Mouse (Mus musculus) heart, postnatal 0 days (tissue): ENCODE results near the gene Gm28036. TPM values are rescaled to one million over a fixed set of nuclear protein-coding genes. Genes with fewer than 3 reads are reported as not detected.

Experiments
- ATAC-seq: fragments of 200-750 bp; cut with Nextera tagmentation; 2 replicates; pipeline ENCODE4 v1.8.0; 2017; ENCODE audit warnings: low read depth, moderate number of reproducible peaks, moderate library complexity; ENCODE audit not compliant: insufficient read depth
- DNase-seq: peaks from one replicate; pipeline ENCODE4 v3.0.0-alpha.2; 2016; ENCODE audit warnings: low spot score
- H3K27ac ChIP-seq: fragments of 300-500 bp; sonication (generic); 2 replicates; pipeline ENCODE4 v1.5.1; 2014; ENCODE audit warnings: low read depth, mild to moderate bottlenecking
- H3K27me3 ChIP-seq: fragments of 300-500 bp; sonication (generic); 2 replicates; pipeline ENCODE4 v1.6.1; 2014; ENCODE audit warnings: low read length, mixed read lengths; ENCODE audit not compliant: control insufficient read depth, insufficient read depth
- H3K36me3 ChIP-seq: fragments of 300-500 bp; sonication (generic); replicated peaks from 2 replicates; pipeline ENCODE4 v1.6.1; 2014; ENCODE audit warnings: low read length, mixed read lengths; ENCODE audit not compliant: control insufficient read depth, insufficient read depth
- H3K4me1 ChIP-seq: fragments of 300-500 bp; sonication (generic); 2 replicates; pipeline ENCODE4 v1.6.1; 2014; ENCODE audit warnings: antibody characterized with exemption; ENCODE audit not compliant: control insufficient read depth, insufficient read depth
- H3K4me2 ChIP-seq: fragments of 300-500 bp; sonication (generic); 2 replicates; pipeline ENCODE4 v1.6.1; 2014; ENCODE audit warnings: low read depth, mild to moderate bottlenecking, low read length, moderate library complexity
- H3K4me3 ChIP-seq: fragments of 300-500 bp; sonication (generic); 2 replicates; pipeline ENCODE4 v1.5.1; 2014; ENCODE audit warnings: low read depth, low read length
- H3K9ac ChIP-seq: fragments of 300-500 bp; sonication (generic); replicated peaks from 2 replicates; pipeline ENCODE4 v1.6.1; 2014; ENCODE audit warnings: low read depth, low read length, mixed read lengths
- H3K9me3 ChIP-seq: fragments of 300-500 bp; sonication (generic); replicated peaks from 2 replicates; pipeline ENCODE4 v1.6.1; 2016; ENCODE audit warnings: low read length; ENCODE audit not compliant: control insufficient read depth
- CTCF ChIP-seq: IDR thresholded peaks from 2 replicates; pipeline ENCODE4 v1.5.1; 2016; ENCODE audit warnings: antibody characterized with exemption, control low read depth, low read depth
- EP300 ChIP-seq: IDR thresholded peaks from 2 replicates; pipeline ENCODE4 v1.6.1; 2016; ENCODE audit warnings: antibody characterized with exemption, low read depth
- WGBS: fragments of 180-500 bp; shearing (Covaris S2); extraction: QIAGEN DNeasy Blood & Tissue Kit; methylation state at CpG from one replicate; pipeline ENCODE4 v1.1.7; 2014; 5-methylcytosine and 5-hydroxymethylcytosine counted together
- polyA plus RNA-seq: library from polyadenylated mRNA; unstranded; fragments of >200 nt; fragmentation: Nextera tagmentation; extraction: Ambion mirVana; gene quantifications from 2 replicates; pipeline ENCODE4 v1.2.1, GENCODE M21; 2015
- total RNA-seq: library from RNA; depleted of rRNA; stranded (reverse); fragments of >200 nt; gene quantifications from 2 replicates; pipeline ENCODE4 v1.2.3, GENCODE M21; 2014; ENCODE audit warnings: low replicate concordance

The Gm28036 gene
- total and polyA plus RNA-seq, 2 experiments from 2014 or later = 6.2 to 36.5 TPM

GRCm38 (mm10) chr2:156080391-156080790 is 46.5 kb downstream of the Gm28036 start:
- peaks cover 38% of the 10 kb centered on the region for H3K36me3 ChIP-seq
- ATAC-seq = no peak
- no peak overlapping the region for H3K4me2 ChIP-seq
- no peak for DNase-seq
- no peaks in the 10 kb centered on the region for H3K27me3 ChIP-seq
- no peak overlapping the region for H3K9ac ChIP-seq
- TF ChIP-seq CTCF = no peak
- TF ChIP-seq EP300 = no peak
- no peak overlapping the region for H3K27ac ChIP-seq
- H3K9me3 ChIP-seq = no peaks in the 10 kb centered on the region
- H3K4me1 ChIP-seq = no peaks in the 10 kb centered on the region
- H3K4me3 ChIP-seq = no peak overlapping the region
- WGBS = 81% methylated on average over 7 of the region's 7 CpGs

DNA sequence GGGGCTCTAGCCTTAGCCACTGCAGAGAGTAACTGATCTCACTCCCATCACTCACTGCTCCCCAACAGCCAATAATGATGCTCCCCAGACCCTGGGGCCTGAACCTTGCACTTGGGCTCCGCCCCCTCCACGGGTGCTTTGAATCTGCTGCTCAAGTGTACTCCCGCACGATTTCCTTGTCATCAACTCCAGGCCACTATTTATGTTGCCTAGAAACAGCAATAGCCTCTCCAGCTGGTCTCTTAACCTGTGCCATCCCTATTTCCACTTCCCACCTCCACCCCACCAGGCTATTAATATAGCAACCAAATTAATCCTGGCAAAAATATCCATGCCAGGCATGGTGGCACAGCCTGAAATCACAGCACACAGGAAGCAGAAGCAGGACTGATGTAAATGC is 47.2 kb downstream of the Gm28036 start:
- no peak overlapping the region for H3K27ac ChIP-seq

GRCm38 (mm10) chr2:156079183-156079560 is 47.7 kb downstream of the Gm28036 start:
- ATAC-seq (no peak), DNase-seq (no peak)
- WGBS = 76% methylated on average over 8 of the region's 8 CpGs
- H3K27ac ChIP-seq = no peak overlapping the region
- H3K36me3 ChIP-seq = peaks cover 50% of the 10 kb centered on the region
- TF ChIP-seq EP300 = no peak
- no peak for TF ChIP-seq CTCF
- H3K4me3 ChIP-seq = no peak overlapping the region
- no peaks in the 10 kb centered on the region for H3K9me3 ChIP-seq
- H3K9ac ChIP-seq = no peak overlapping the region
- H3K4me2 ChIP-seq = no peak overlapping the region
- no peaks in the 10 kb centered on the region for H3K27me3 ChIP-seq
- H3K4me1 ChIP-seq = no peaks in the 10 kb centered on the region

More for the DNA sequence above, 47.2 kb downstream of the Gm28036 start:
- 26% methylated on average over 4 of the region's 4 CpGs for WGBS
- H3K4me2 ChIP-seq = no peak overlapping the region
- H3K4me1 ChIP-seq = no peaks in the 10 kb centered on the region
- no peak overlapping the region for H3K9ac ChIP-seq
- H3K27me3 ChIP-seq = no peaks in the 10 kb centered on the region
- H3K4me3 ChIP-seq = no peak overlapping the region
- ATAC-seq (peak; percentile 53), DNase-seq (peak; percentile 39)
- TF ChIP-seq CTCF (no peak), EP300 (no peak)
- H3K9me3 ChIP-seq = no peaks in the 10 kb centered on the region
- peaks cover 45% of the 10 kb centered on the region for H3K36me3 ChIP-seq

DNA sequence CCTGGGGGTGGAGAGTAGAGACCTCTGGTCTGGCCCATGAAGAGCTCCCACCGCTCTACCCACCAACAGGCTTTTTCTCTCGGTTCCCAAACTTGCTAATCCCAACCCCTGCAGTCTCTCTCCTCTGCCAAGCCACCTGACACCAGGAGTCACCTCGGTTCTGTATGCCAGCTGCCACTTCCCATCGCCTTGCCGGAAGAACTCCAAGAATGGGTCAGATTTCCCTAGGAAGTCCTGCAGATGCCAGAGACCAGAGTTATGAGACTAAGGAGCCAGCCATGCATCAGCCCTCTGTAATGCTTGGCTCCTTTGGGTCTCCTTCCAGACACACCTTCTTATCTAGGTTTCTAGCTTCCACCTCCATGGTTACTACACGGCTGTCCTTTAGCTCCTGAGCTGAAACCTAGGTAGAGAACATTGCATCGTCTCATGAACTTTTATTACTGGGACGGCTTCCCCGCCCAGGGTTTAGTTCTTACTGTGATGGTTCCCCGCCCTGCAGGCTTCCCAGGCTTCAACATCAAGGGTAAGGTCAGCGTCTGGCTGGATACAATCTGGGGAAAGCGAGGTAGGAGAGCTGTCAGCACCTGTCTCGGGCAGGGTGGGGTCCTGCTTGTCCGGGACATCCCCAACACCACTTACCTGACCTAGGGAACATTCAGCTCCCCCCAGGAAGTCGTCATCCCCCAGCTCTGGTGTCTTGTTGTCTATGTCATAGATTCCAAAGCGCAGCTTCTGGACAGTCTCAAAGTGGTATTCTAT is 48.3 kb downstream of the Gm28036 start:
- 86% methylated on average over 16 of the region's 16 CpGs for WGBS
- ATAC-seq = no peak
- Histone ChIP-seq H3K4me3 (no peak overlapping the region), H3K9ac (no peak overlapping the region), H3K4me2 (no peak overlapping the region), H3K27ac (no peak overlapping the region), H3K4me1 (no peaks in the 10 kb centered on the region), H3K27me3 (no peaks in the 10 kb centered on the region), H3K9me3 (no peaks in the 10 kb centered on the region), H3K36me3 (peaks cover 56% of the 10 kb centered on the region)
- DNase-seq = no peak
- TF ChIP-seq EP300 (no peak), CTCF (no peak)

DNA sequence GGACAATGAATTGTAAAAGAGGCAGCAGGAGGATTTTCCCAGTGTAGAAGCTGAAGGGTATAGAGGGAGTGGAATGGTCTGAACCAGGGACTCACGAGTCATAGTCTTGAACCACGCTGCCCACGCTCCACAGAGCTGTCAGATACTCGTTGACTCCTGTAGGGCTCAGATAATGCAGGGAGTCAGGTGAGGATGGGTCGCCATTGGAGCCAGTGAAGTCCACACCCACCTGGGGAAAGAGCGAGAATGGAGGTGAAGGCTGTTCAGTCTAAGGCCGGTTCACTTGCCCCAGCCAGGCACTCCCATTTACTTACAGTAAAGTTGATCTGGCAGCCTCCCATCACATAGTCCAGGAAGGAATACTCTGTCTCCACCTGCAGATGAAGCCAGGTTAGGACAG is 49.4 kb downstream of the Gm28036 start:
- Histone ChIP-seq H3K27ac (no peak overlapping the region), H3K4me2 (no peak overlapping the region), H3K36me3 (peaks cover 67% of the 10 kb centered on the region), H3K4me3 (no peak overlapping the region), H3K9ac (no peak overlapping the region), H3K9me3 (no peaks in the 10 kb centered on the region), H3K27me3 (no peaks in the 10 kb centered on the region), H3K4me1 (no peaks in the 10 kb centered on the region)
- TF ChIP-seq CTCF = no peak
- no peak for TF ChIP-seq EP300
- WGBS = 88% methylated on average over 7 of the region's 7 CpGs
- no peak for ATAC-seq
- no peak for DNase-seq

DNA sequence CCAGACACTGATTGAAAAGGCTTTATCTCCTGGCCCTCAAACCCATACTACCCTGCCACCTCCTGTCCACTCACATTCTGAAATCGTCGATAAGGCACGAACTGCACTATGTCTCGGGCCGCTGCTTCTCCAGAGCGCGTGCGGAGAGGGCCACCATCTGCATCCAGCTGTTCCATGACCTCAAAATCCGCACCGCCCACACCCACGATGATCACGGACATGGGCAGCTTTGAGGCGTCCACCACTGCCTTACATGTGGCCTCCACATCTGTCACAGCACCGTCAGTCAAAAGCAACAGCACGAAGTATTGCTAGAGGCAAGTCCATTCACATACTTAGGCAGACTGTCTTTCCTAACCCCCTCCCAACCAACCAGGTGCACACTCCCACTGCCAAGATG is 53.2 kb downstream of the Gm28036 start:
- no peak overlapping the region for H3K4me3 ChIP-seq
- ATAC-seq (no peak), DNase-seq (no peak)
- TF ChIP-seq CTCF (no peak), EP300 (no peak)
- H3K4me1 ChIP-seq = no peaks in the 10 kb centered on the region
- H3K27me3 ChIP-seq = no peaks in the 10 kb centered on the region
- no peak overlapping the region for H3K27ac ChIP-seq
- no peaks in the 10 kb centered on the region for H3K9me3 ChIP-seq
- no peak overlapping the region for H3K9ac ChIP-seq
- 85% methylated on average over 15 of the region's 15 CpGs for WGBS
- H3K4me2 ChIP-seq = no peak overlapping the region
- peaks cover 89% of the 10 kb centered on the region for H3K36me3 ChIP-seq
